Mouse (Mus musculus) left cerebral cortex, postnatal 25 days (tissue): ENCODE data around the gene Zfp141. TPM values are rescaled to one million over a fixed set of nuclear protein-coding genes. Genes with fewer than 3 reads are reported as not detected.
"Not testable (repeated sequence)": the region's sequence is repeated elsewhere in the genome, so short reads cannot be mapped to it uniquely, and the experiment has no call there.

ENCODE experiments used
- DNase-seq, 2 experiments: peaks; one replicate each; pipeline ENCODE4 v3.0.0; 2022; ENCODE audit warnings: low spot score in 2 of 2, mixed read lengths in 1 of 2
- intact Hi-C: fragments of 180-260 bp; cut with DNase I; formaldehyde crosslinking; loops from one replicate; pipeline ENCODE4 v1.15.1; 2025
- total RNA-seq, 2 experiments: library from RNA; stranded (reverse); gene quantifications; 2 replicates each; pipeline ENCODE4 v1.2.3; 2021

The Zfp141 gene
- total RNA-seq = 10 to 100 TPM; 14.1 to 16.3 TPM

DNA sequence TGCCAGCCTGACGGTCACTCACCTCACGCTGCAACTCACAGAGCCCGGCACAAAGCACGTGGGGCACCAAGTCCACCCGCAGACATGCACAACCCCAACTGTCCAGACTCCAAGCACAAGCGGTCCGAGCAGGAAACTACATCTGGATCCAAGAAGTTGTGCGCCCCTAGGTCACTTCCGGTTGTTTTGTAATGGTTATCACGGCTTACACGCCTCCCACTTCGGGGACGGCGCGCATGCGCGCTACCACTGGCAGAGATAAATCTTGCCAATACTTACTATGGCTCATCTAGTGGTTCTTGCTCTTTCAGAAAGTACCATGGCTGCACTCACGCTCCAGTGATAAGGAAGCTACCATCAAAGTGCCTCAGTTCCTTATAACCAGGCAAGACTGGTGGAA lies at the start of gene Zfp141:
TSS of gene Zfp141 (minus strand) at position 153 of the 400 bp plus-strand sequence.
- intact Hi-C loops = not testable (repeated sequence)
- DNase-seq = peak; percentile 87 to 94

- no peak for DNase-seq
- intact Hi-C loops = no loop called here
Observed at GRCm38 (mm10) chr7:42551766-42552165, 46.2 kb upstream of the Zfp141 start.

DNA sequence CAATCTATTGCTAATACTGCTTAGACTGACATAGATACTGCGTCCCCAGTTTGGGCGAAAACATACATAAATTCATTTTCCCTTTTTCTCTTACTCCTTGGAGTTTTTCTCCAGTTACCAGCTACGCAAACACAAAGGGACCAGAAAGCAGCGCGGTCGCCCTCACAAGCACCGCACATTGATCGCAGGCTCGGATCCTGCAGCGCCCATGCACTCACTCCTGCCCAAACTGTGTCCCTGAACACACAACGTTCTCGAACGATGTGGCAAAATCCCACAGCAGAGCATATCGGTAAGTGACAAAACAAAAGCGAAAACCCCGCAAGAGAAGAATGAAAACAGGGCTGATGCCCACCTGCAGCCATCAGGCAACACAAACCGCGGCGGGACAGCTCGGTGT lies 354 bp downstream of the Zfp141 start:
- intact Hi-C loops = no loop called here
- peak in 1 of 2 experiments; percentile 47 for DNase-seq

GRCm38 (mm10) chr7:42498248-42498647 lies 7.3 kb downstream of the Zfp141 start:
- DNase-seq = no peak
- intact Hi-C loops = no loop called here

- intact Hi-C loops = no loop called here
- DNase-seq = no peak
Observed at GRCm38 (mm10) chr7:42497356-42497755, 8.2 kb downstream of the Zfp141 start.

DNA sequence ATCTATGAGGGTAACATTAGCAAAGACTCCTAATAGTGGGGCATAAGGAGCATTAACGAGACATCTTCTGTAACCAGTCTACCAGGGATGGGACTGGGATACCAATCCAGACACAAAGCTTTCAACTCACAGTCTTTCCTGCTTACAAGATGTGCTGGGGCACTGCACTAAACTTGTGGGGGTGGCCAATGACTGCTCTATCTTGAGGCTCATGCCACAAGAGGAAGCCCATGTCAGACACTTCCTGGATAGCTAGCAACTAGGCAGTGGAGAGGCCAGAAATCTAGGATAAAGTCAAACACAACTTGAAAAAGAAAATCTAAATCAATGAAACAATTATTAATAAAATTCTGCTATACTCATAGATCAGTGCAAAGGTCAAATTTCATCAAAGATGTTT lies 9.3 kb downstream of the Zfp141 start:
- intact Hi-C loops = no loop called here
- DNase-seq = no peak

GRCm38 (mm10) chr7:42490859-42491258 lies 14.7 kb downstream of the Zfp141 start:
- no peak for DNase-seq
- intact Hi-C loops = no loop called here

DNA sequence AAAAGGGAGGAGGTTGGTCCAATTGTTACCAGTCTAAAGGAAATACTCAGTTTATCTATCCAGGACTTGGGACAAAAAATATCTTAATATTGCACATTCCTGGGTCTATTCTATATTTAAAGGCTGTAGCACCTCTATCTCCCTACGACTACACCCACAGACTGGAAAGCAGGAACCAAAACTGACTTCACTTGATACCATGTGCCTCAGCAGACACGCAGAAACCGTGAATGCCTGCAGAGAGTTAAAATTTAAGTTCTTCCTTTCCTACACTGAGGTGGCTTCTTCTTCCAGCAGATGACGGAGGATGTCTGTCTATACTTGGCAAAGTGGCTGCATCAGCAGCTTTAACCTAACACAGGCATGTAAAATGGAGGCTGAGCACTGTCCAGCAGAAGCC lies 15.2 kb downstream of the Zfp141 start:
- intact Hi-C loops = no loop called here
- DNase-seq = peak in 1 of 2 experiments; percentile 7

DNA sequence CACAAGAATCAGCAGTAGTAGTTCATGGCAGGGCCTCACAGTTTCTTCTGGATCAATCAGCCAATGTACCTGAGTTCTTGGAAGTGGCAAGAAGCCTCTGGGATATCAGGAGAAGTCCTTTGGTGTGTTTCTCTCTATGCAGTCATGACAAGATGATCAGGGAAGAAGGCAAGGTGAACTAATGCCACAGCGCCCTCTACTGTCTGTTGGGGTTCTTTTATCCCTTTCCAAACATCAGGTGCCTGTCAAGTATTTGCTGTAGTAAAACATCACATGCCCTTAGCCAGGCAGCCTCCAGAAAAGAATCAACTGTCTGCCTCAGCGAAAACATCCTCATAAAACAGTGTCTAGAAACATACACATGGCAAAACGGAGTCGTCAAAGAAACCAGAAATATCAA lies 50.9 kb downstream of the Zfp141 start:
- intact Hi-C loops = no loop called here
- no peak for DNase-seq

- intact Hi-C loops = no loop called here
- no peak for DNase-seq
Observed at GRCm38 (mm10) chr7:42450618-42451017, 54.9 kb downstream of the Zfp141 start.

GRCm38 (mm10) chr7:42447850-42448249 lies 57.7 kb downstream of the Zfp141 start, which contains the start of gene 4933421I07Rik:
TSS of gene 4933421I07Rik (minus strand) at chr7:42448120.
- no peak for DNase-seq
- intact Hi-C loops = no loop called here

DNA sequence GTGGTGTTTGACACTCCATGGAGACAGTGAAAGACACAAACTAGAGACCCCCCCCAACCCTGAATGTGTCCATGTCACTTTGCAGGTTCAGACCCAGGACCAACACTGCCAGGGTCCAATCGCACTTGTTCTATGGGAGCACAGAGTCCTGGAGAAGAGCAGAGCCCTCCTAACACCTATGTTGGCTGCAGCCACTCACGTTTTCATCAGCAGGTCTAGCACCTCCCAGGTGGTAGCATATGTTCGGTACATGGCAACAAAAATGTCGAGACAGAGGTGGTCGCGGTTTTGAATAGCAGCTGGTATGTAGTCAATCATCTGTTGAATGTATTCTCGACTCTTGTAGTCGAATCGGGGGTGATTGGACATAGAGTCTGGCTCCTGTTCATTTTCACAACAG lies 58.2 kb downstream of the Zfp141 start:
- DNase-seq = no peak
- intact Hi-C loops = no loop called here

Other genes starting within 250 kb of the Zfp141 start
- not detected for gene Vmn2r61, start 245.7 kb downstream of the Zfp141 start, total RNA-seq
- not detected for gene 4933421I07Rik, start 57.6 kb downstream of the Zfp141 start, total RNA-seq
- not detected for gene Gm21028, start 72.8 kb upstream of the Zfp141 start, total RNA-seq
- 1 to 10 TPM; 1.6 to 1.7 TPM for gene Zfp977, start 86.8 kb upstream of the Zfp141 start, total RNA-seq
- 1 to 10 TPM; 2.7 to 3.0 TPM for gene Zfp976, start 136.8 kb upstream of the Zfp141 start, total RNA-seq
- 1 to 10 TPM; 5.5 to 7.1 TPM for gene Zfp975, start 187.0 kb upstream of the Zfp141 start, total RNA-seq
- gene Gm17067, start 221.3 kb upstream of the Zfp141 start, total RNA-seq = not detected